Mouse (Mus musculus) liver, embryonic 16.5 days (tissue): ENCODE results near the gene Prdm1. TPM values are rescaled to one million over a fixed set of nuclear protein-coding genes. Genes with fewer than 3 reads are reported as not detected.

Experiments
- ATAC-seq: fragments of 200-750 bp; cut with Nextera tagmentation; 2 replicates; pipeline ENCODE4 v1.8.0; 2017; ENCODE audit warnings: low read depth, mild to moderate bottlenecking, moderate number of reproducible peaks, moderate library complexity
- H3K27ac ChIP-seq: fragments of 300-500 bp; sonication (generic); 2 replicates; pipeline ENCODE4 v1.5.1; 2014; ENCODE audit warnings: mild to moderate bottlenecking, low read length
- H3K27me3 ChIP-seq: fragments of 300-500 bp; sonication (generic); 2 replicates; pipeline ENCODE4 v1.6.1; 2014; ENCODE audit warnings: low read depth, low read length, mixed read lengths; ENCODE audit not compliant: control insufficient read depth, insufficient read depth
- H3K36me3 ChIP-seq: fragments of 300-500 bp; sonication (generic); 2 replicates; pipeline ENCODE4 v1.6.1; 2014; ENCODE audit warnings: mild to moderate bottlenecking; ENCODE audit not compliant: control insufficient read depth, insufficient read depth
- H3K4me1 ChIP-seq: fragments of 300-500 bp; sonication (generic); 2 replicates; pipeline ENCODE4 v1.6.1; 2014; ENCODE audit warnings: low read depth, low read length, mixed read lengths; ENCODE audit not compliant: control insufficient read depth
- H3K4me2 ChIP-seq: fragments of 300-500 bp; sonication (generic); 2 replicates; pipeline ENCODE4 v1.6.1; 2014; ENCODE audit warnings: low read depth, low read length, mixed read lengths
- H3K4me3 ChIP-seq: fragments of 300-500 bp; sonication (generic); 2 replicates; pipeline ENCODE4 v1.5.1; 2014; ENCODE audit warnings: low read depth, mild to moderate bottlenecking, low read length
- H3K9ac ChIP-seq: fragments of 300-500 bp; sonication (generic); 2 replicates; pipeline ENCODE4 v1.6.1; 2014; ENCODE audit warnings: low read depth, low read length
- H3K9me3 ChIP-seq: fragments of 300-500 bp; sonication (generic); replicated peaks from 2 replicates; pipeline ENCODE4 v1.6.1; 2016; ENCODE audit warnings: low read length; ENCODE audit not compliant: control insufficient read depth
- WGBS: fragments of 180-500 bp; shearing (Covaris S2); extraction: QIAGEN DNeasy Blood & Tissue Kit; methylation state at CpG from one replicate; pipeline ENCODE4 v1.1.7; 2014; ENCODE audit not compliant: insufficient replicate concordance; 5-methylcytosine and 5-hydroxymethylcytosine counted together
- polyA plus RNA-seq: library from polyadenylated mRNA; unstranded; fragments of >200 nt; fragmentation: Nextera tagmentation; extraction: Ambion mirVana; gene quantifications from 2 replicates; pipeline ENCODE4 v1.2.1, GENCODE M21; 2015

Prdm1 gene
- polyA plus RNA-seq, 1 experiment from 2014 or later = 0.54 TPM

DNA sequence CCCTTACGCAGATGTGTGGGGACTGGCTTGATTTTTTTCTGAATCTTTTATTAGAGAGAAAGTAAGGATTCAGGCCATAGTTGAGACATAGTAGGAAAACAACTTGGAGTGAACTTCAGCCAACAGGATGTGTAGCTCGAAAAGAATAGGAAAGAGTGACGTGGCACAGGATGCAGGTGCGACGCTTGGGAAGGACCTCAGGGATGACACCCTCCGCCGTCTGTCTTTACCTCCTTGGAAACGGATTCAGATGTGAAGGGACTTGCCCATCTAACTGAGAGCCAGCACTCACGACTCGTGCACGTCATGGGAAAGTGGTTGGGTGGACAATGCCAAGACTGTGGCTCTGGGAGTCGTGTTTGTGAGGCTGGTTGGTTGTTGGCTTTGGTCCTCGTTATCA is 25.4 kb downstream of the Prdm1 start:
- H3K36me3 ChIP-seq = no peaks in the 10 kb centered on the region
- 65% methylated on average over 13 of the region's 13 CpGs for WGBS
- no peak overlapping the region for H3K4me3 ChIP-seq
- no peaks in the 10 kb centered on the region for H3K27me3 ChIP-seq
- H3K9me3 ChIP-seq = no peaks in the 10 kb centered on the region
- no peak overlapping the region for H3K27ac ChIP-seq
- ATAC-seq = no peak
- no peak overlapping the region for H3K4me2 ChIP-seq
- H3K4me1 ChIP-seq = no peaks in the 10 kb centered on the region
- no peak overlapping the region for H3K9ac ChIP-seq

- no peak overlapping the region for H3K9ac ChIP-seq
- H3K4me3 ChIP-seq = no peak overlapping the region
- H3K4me1 ChIP-seq = no peaks in the 10 kb centered on the region
- 41% methylated on average over 15 of the region's 15 CpGs for WGBS
- no peaks in the 10 kb centered on the region for H3K9me3 ChIP-seq
- H3K36me3 ChIP-seq = no peaks in the 10 kb centered on the region
- no peak overlapping the region for H3K27ac ChIP-seq
- ATAC-seq = no peak
- H3K4me2 ChIP-seq = no peak overlapping the region
- no peaks in the 10 kb centered on the region for H3K27me3 ChIP-seq
Observed at GRCm38 (mm10) chr10:44499897-44500519, 28.3 kb downstream of the Prdm1 start.

DNA sequence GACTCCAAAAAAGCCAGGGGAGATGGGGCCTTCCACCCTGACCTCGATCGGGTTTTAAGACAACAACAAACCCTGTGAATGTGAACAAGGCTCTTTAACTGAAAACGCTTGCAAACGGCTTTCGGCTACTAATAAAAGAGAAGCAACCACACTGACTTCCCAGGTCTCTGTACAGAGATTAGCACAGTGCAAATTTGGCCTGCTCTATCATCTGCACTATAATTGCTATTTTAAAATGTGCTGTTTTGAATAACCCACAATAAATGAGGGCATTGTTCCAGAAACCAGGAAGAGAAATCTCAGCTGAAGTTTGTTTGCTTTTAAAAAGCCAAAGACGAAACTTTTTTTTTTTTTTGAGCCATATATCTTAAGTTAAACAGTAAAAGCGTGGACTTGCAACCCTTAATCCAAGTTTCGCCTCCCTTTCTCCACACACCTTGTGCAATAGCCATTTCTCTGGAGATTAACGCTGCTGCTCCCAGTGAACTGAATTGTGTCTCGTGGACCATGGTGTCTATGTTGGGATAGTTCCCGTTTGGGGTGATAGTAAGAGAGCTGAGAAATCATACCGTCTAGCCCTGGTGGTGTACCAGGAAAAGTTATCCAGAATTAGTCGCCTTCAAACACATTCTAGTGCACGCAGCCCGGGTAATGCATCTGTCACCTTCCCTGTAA is 34.3 kb downstream of the Prdm1 start:
- H3K4me1 ChIP-seq = no peaks in the 10 kb centered on the region
- ATAC-seq = no peak
- H3K9me3 ChIP-seq = no peaks in the 10 kb centered on the region
- H3K27ac ChIP-seq = no peak overlapping the region
- H3K9ac ChIP-seq = no peak overlapping the region
- 60% methylated on average over 15 of the region's 15 CpGs for WGBS
- H3K27me3 ChIP-seq = no peaks in the 10 kb centered on the region
- H3K4me3 ChIP-seq = no peak overlapping the region
- no peak overlapping the region for H3K4me2 ChIP-seq
- no peaks in the 10 kb centered on the region for H3K36me3 ChIP-seq

DNA sequence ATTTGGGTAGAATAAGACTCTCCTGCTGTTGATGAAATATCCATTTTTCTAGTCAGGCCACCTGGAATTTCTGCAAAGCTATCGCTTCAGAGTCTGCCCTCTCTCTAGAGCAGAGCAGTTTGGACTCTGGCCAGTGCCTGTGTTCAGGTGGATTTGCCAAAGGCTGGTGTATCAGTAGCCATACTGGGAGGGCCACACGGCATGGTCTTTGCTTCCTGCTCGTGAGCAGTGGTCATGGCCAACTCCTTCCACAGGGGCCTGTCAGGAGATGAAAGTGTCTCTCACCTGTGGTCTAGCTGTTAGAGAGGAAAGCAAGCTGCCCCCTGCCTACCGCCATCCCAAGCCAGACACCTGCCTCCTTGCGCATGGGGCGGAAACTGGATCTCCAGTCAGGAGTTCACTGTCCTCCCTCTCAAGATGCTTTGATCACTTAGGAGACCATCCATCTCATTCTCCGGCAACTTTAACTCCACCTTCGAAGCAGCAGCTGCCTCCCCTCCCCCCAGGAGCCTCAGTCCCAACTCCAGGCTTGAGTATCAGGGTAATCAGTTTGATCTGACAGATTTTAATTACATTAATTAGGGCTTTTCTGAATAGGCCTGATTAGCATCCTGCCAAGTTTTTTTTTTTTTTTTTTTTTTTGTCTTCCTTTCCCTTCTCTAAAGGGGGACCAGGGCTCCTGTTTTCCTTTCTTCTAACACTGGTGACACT is 35.3 kb downstream of the Prdm1 start:
- no peak for ATAC-seq
- Histone ChIP-seq H3K27me3 (no peaks in the 10 kb centered on the region), H3K36me3 (no peaks in the 10 kb centered on the region), H3K4me2 (no peak overlapping the region), H3K9me3 (no peaks in the 10 kb centered on the region), H3K4me3 (no peak overlapping the region), H3K4me1 (no peaks in the 10 kb centered on the region), H3K27ac (no peak overlapping the region), H3K9ac (no peak overlapping the region)
- WGBS = 65% methylated on average over 8 of the region's 8 CpGs

DNA sequence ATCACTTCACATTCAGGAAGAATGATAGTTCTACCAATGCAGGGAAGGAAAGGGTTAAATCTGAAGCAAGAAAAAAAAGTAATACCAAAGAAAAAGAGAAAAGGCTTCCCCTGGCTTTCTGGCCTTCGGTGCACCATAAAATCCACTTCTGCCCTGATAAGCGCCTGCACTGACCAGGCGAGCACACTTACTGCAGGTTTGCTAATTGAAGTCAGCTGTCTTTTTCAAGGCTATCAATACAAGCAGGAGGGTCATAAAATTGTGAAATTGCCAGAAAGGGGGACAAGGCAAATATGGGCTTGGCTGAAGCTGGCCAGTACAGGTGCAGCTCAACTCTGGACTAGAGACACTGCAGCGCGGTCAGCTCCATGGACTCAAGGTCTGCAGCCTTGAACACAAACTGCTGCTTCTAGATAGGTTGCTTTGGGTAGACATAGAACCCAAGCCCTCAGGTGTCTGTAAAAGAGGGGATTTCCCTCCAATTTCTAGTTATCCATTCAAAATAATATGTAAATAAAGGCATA is 37.3 kb downstream of the Prdm1 start:
- no peaks in the 10 kb centered on the region for H3K27me3 ChIP-seq
- no peak for ATAC-seq
- H3K4me1 ChIP-seq = no peaks in the 10 kb centered on the region
- no peaks in the 10 kb centered on the region for H3K9me3 ChIP-seq
- 68% methylated on average over 5 of the region's 5 CpGs for WGBS
- H3K4me2 ChIP-seq = no peak overlapping the region
- no peak overlapping the region for H3K9ac ChIP-seq
- H3K4me3 ChIP-seq = no peak overlapping the region
- no peak overlapping the region for H3K27ac ChIP-seq
- no peaks in the 10 kb centered on the region for H3K36me3 ChIP-seq

GRCm38 (mm10) chr10:44487132-44487531 is 41.2 kb downstream of the Prdm1 start:
- H3K27me3 ChIP-seq = no peaks in the 10 kb centered on the region
- H3K4me3 ChIP-seq = no peak overlapping the region
- no peaks in the 10 kb centered on the region for H3K4me1 ChIP-seq
- no peak overlapping the region for H3K9ac ChIP-seq
- H3K9me3 ChIP-seq = no peaks in the 10 kb centered on the region
- WGBS = 77% methylated on average over 10 of the region's 11 CpGs
- H3K27ac ChIP-seq = no peak overlapping the region
- no peaks in the 10 kb centered on the region for H3K36me3 ChIP-seq
- no peak overlapping the region for H3K4me2 ChIP-seq
- ATAC-seq = no peak

GRCm38 (mm10) chr10:44484077-44484476 is 44.2 kb downstream of the Prdm1 start:
- 68% methylated on average over 5 of the region's 5 CpGs for WGBS
- no peak overlapping the region for H3K9ac ChIP-seq

DNA sequence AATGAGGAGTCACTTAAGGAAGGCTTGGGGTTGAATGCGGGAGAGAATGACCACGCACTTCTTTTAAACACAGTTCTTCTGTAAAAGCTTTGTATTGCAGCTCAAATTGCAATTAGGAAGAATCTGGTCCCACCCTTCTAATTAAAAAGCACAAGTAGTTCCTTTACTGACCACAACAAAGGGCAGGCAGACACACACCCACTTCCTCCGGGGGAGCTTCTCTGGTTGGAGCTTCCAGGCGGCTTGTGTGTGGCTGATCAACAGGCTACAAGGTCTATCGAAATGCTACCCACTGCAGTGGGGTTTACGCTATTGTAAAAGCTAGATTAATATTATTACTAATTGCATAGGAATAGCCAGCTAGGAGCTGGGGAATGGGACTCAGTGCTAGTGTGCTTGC is 45.2 kb downstream of the Prdm1 start:
- no peak overlapping the region for H3K4me3 ChIP-seq
- H3K36me3 ChIP-seq = no peaks in the 10 kb centered on the region
- no peak overlapping the region for H3K4me2 ChIP-seq
- H3K9ac ChIP-seq = no peak overlapping the region
- H3K27ac ChIP-seq = no peak overlapping the region
- 58% methylated on average over 6 of the region's 6 CpGs for WGBS
- H3K9me3 ChIP-seq = no peaks in the 10 kb centered on the region
- no peak for ATAC-seq
- no peaks in the 10 kb centered on the region; the same call in 1 of the 2 replicates for H3K27me3 ChIP-seq
- H3K4me1 ChIP-seq = no peaks in the 10 kb centered on the region

More at GRCm38 (mm10) chr10:44484077-44484476, 44.2 kb downstream of the Prdm1 start:
- no peaks in the 10 kb centered on the region for H3K36me3 ChIP-seq
- ATAC-seq = no peak
- H3K4me1 ChIP-seq = no peaks in the 10 kb centered on the region
- H3K27me3 ChIP-seq = no peaks in the 10 kb centered on the region; the same call in 1 of the 2 replicates
- no peaks in the 10 kb centered on the region for H3K9me3 ChIP-seq
- no peak overlapping the region for H3K4me2 ChIP-seq
- no peak overlapping the region for H3K4me3 ChIP-seq
- H3K27ac ChIP-seq = no peak overlapping the region

DNA sequence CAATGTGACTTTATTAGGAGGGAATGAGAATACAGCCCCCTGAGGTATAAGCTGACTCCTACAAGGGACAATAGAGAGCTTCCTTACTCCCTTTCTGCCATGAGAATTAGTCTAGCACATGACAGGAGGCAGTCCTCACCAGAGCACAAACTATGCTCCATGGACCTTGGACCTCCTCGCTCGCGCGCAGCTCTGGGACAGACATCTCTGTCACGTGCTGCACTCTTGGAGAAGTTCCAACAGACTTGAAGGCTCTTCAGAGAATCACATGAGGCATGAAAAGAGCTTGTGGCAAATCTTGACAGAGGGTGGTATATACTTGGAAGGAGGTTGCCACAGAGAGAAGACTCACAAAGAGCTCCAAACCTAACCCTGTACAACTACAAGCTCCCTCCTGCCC is 46.9 kb downstream of the Prdm1 start:
- no peaks in the 10 kb centered on the region for H3K36me3 ChIP-seq
- H3K4me1 ChIP-seq = no peaks in the 10 kb centered on the region
- H3K4me2 ChIP-seq = no peak overlapping the region
- ATAC-seq = 0 out of 2 replicates have a peak, but pooled peaks have one; percentile 39
- H3K9me3 ChIP-seq = no peaks in the 10 kb centered on the region
- 72% methylated on average over 5 of the region's 5 CpGs for WGBS
- H3K9ac ChIP-seq = no peak overlapping the region
- peaks cover 3% of the 10 kb centered on the region for H3K27me3 ChIP-seq
- no peak overlapping the region for H3K4me3 ChIP-seq
- H3K27ac ChIP-seq = no peak overlapping the region
